Mouse (Mus musculus): Measurements from ENCODE around the gene Nup155. TPM values are rescaled to one million over a fixed set of nuclear protein-coding genes. Genes with fewer than 3 reads are reported as not detected.

Gene Nup155
- polyA plus RNA-seq, 1 experiment from 2014 or later: 14.9 TPM

GRCm38 (mm10) chr15:8108360-8108965 is 610 bp upstream of the Nup155 start:
- peak overlapping the region; percentile 76 for H3K27ac ChIP-seq (replicated peaks)
- WGBS: 60% methylated on average over 19 of the region's 19 CpGs
- ATAC-seq (ENCODE audit: insufficient number of reproducible peaks, low FRiP score, low TSS enrichment, low read depth): peak; percentile 15; the same call in 1 of the 2 replicates

GRCm38 (mm10) chr15:8109782-8110181 is 709 bp downstream of the Nup155 start:
- H3K4me2 ChIP-seq (replicated peaks): peak overlapping the region; percentile 65
- H3K4me1 ChIP-seq: peaks cover 16% of the 10 kb centered on the region
- H3K9ac ChIP-seq: peak overlapping the region; percentile 91
- H3K36me3 ChIP-seq: peaks cover 26% of the 10 kb centered on the region
- ATAC-seq (ENCODE audit: insufficient number of reproducible peaks, low FRiP score, low TSS enrichment, low read depth): no peak
- peak overlapping the region; percentile 76; the same call in 1 of the 2 replicates for H3K27ac ChIP-seq (replicated peaks)
- no peaks in the 10 kb centered on the region for H3K9me3 ChIP-seq (replicated peaks)
- H3K27me3 ChIP-seq: no peaks in the 10 kb centered on the region
- peak overlapping the region; percentile 91 for H3K4me3 ChIP-seq (replicated peaks)
- 2% methylated on average over 8 of the region's 8 CpGs for WGBS

More at GRCm38 (mm10) chr15:8108360-8108965, 610 bp upstream of the Nup155 start:
- Histone ChIP-seq H3K9me3 (replicated peaks) (no peaks in the 10 kb centered on the region), H3K36me3 (peaks cover 17% of the 10 kb centered on the region), H3K4me1 (peaks cover 16% of the 10 kb centered on the region), H3K9ac (peak overlapping the region; percentile 91; the same call in 1 of the 2 replicates), H3K27me3 (no peaks in the 10 kb centered on the region), H3K4me3 (replicated peaks) (peak overlapping the region; percentile 91), H3K4me2 (replicated peaks) (peak overlapping the region; percentile 65)

- H3K4me1 ChIP-seq: no peaks in the 10 kb centered on the region
- H3K36me3 ChIP-seq: peaks cover 72% of the 10 kb centered on the region
- H3K9me3 ChIP-seq (replicated peaks): no peaks in the 10 kb centered on the region
- ATAC-seq (ENCODE audit: insufficient number of reproducible peaks, low FRiP score, low TSS enrichment, low read depth): no peak
- no peaks in the 10 kb centered on the region for H3K27me3 ChIP-seq
- no peak overlapping the region for H3K9ac ChIP-seq
- H3K27ac ChIP-seq (replicated peaks): no peak overlapping the region
- WGBS: 65% methylated on average over 1 of the region's 1 CpGs
- H3K4me2 ChIP-seq (replicated peaks): no peak overlapping the region
- no peak overlapping the region for H3K4me3 ChIP-seq (replicated peaks)
Observed at GRCm38 (mm10) chr15:8129281-8129680, 20.2 kb downstream of the Nup155 start.

DNA sequence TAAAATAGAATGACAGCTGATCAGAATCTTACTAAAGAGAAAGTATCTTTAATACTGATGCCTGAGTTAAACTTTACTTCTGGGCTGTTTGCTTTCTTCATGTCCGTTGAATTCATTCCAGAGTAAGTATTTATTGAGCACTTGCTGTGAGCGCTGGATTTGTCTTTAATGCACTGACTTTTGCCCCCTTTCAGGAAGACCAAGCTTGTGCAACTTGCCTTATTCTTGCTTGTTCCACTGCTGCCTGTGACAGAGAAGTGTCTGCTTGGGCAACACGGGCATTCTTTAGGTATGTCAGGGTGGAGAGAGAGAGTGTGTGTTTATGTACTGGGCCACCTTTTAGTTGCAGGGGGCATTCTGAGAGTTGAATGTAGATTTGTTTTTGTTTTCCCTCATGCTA is 22.2 kb downstream of the Nup155 start:
- WGBS: 98% methylated on average over 3 of the region's 3 CpGs
- Histone ChIP-seq H3K27ac (replicated peaks) (no peak overlapping the region), H3K9me3 (replicated peaks) (no peaks in the 10 kb centered on the region), H3K4me2 (replicated peaks) (no peak overlapping the region), H3K36me3 (peaks cover 84% of the 10 kb centered on the region), H3K4me3 (replicated peaks) (no peak overlapping the region), H3K9ac (no peak overlapping the region), H3K4me1 (no peaks in the 10 kb centered on the region), H3K27me3 (no peaks in the 10 kb centered on the region)
- no peak for ATAC-seq (ENCODE audit: insufficient number of reproducible peaks, low FRiP score, low TSS enrichment, low read depth)

- Histone ChIP-seq H3K4me2 (replicated peaks) (no peak overlapping the region), H3K9me3 (replicated peaks) (no peaks in the 10 kb centered on the region), H3K27me3 (no peaks in the 10 kb centered on the region), H3K9ac (no peak overlapping the region), H3K27ac (replicated peaks) (no peak overlapping the region), H3K36me3 (peaks cover 83% of the 10 kb centered on the region), H3K4me1 (no peaks in the 10 kb centered on the region), H3K4me3 (replicated peaks) (no peak overlapping the region)
- ATAC-seq (ENCODE audit: insufficient number of reproducible peaks, low FRiP score, low TSS enrichment, low read depth): no peak
Observed at GRCm38 (mm10) chr15:8131761-8132160, 22.7 kb downstream of the Nup155 start.

DNA sequence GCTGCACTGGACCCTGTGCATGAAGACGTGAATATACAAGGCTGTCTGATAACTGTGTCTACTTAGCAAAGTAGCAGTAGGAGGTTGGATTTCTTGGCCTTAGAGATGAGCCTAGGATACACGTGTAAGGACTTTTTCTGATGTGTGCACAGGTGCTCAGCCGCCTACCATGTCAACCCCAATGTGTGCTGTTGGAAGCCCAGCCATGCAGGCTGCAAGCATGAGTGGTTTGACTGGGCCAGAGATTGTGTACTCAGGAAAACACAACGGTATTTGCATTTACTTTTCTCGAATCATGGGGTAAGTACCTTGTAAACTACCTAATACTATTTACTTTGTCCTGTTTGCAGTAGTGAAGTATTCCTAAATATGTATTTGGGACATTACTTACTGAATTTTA is 26.5 kb downstream of the Nup155 start:
- no peak for ATAC-seq (ENCODE audit: insufficient number of reproducible peaks, low FRiP score, low TSS enrichment, low read depth)

GRCm38 (mm10) chr15:8161841-8162240 is 52.8 kb downstream of the Nup155 start:
- no peaks in the 10 kb centered on the region for H3K27me3 ChIP-seq
- no peak overlapping the region for H3K4me2 ChIP-seq (replicated peaks)
- no peak for ATAC-seq (ENCODE audit: insufficient number of reproducible peaks, low FRiP score, low TSS enrichment, low read depth)
- no peak overlapping the region for H3K4me3 ChIP-seq (replicated peaks)
- WGBS: 73% methylated on average over 1 of the region's 1 CpGs
- peaks cover 33% of the 10 kb centered on the region for H3K36me3 ChIP-seq
- no peaks in the 10 kb centered on the region for H3K4me1 ChIP-seq
- no peaks in the 10 kb centered on the region for H3K9me3 ChIP-seq (replicated peaks)
- H3K27ac ChIP-seq (replicated peaks): no peak overlapping the region
- H3K9ac ChIP-seq: no peak overlapping the region

More for the DNA sequence above, 26.5 kb downstream of the Nup155 start:
- H3K36me3 ChIP-seq: peaks cover 81% of the 10 kb centered on the region
- H3K4me2 ChIP-seq (replicated peaks): no peak overlapping the region
- H3K9ac ChIP-seq: no peak overlapping the region
- H3K4me1 ChIP-seq: no peaks in the 10 kb centered on the region
- no peak overlapping the region for H3K27ac ChIP-seq (replicated peaks)
- no peaks in the 10 kb centered on the region for H3K27me3 ChIP-seq
- H3K9me3 ChIP-seq (replicated peaks): no peaks in the 10 kb centered on the region
- H3K4me3 ChIP-seq (replicated peaks): no peak overlapping the region
- whole genome bisulfite sequencing: 93% methylated on average over 5 of the region's 5 CpGs

GRCm38 (mm10) chr15:8168591-8169265 is 59.7 kb downstream of the Nup155 start, which contains the start of gene Cplane1:
Gene Cplane1 (plus strand): TSS chr15:8169106.
- Histone ChIP-seq H3K36me3 (peaks cover 16% of the 10 kb centered on the region), H3K9ac (peak within 1 kb of the TSS; percentile 87)
- peak; percentile 96 for ATAC-seq (ENCODE audit: insufficient number of reproducible peaks, low FRiP score, low TSS enrichment, low read depth)

GRCm38 (mm10) chr15:8169266-8169746 is 60.2 kb downstream of the Nup155 start:
- Histone ChIP-seq H3K36me3 (peaks cover 21% of the 10 kb centered on the region), H3K9me3 (replicated peaks) (no peaks in the 10 kb centered on the region), H3K4me2 (replicated peaks) (peak overlapping the region; percentile 62), H3K9ac (peak overlapping the region; percentile 87), H3K27me3 (no peaks in the 10 kb centered on the region), H3K4me1 (peaks cover 3% of the 10 kb centered on the region), H3K4me3 (replicated peaks) (peak overlapping the region; percentile 76), H3K27ac (replicated peaks) (peak overlapping the region; percentile 61; the same call in 1 of the 2 replicates)
- ATAC-seq (ENCODE audit: insufficient number of reproducible peaks, low FRiP score, low TSS enrichment, low read depth): peak; percentile 78
- 0% methylated on average over 25 of the region's 25 CpGs for WGBS

More at GRCm38 (mm10) chr15:8168591-8169265, 59.7 kb downstream of the Nup155 start, which contains the start of gene Cplane1:
- WGBS: under 1% methylated on average over 44 of the region's 47 CpGs
- H3K9me3 ChIP-seq (replicated peaks): no peaks in the 10 kb centered on the region
- H3K4me1 ChIP-seq: peaks cover 3% of the 10 kb centered on the region
- H3K27ac ChIP-seq (replicated peaks): peak within 1 kb of the TSS; percentile 89
- peak within 1 kb of the TSS; percentile 62 for H3K4me2 ChIP-seq (replicated peaks)
- no peaks in the 10 kb centered on the region for H3K27me3 ChIP-seq
- peak within 1 kb of the TSS; percentile 76 for H3K4me3 ChIP-seq (replicated peaks)

DNA sequence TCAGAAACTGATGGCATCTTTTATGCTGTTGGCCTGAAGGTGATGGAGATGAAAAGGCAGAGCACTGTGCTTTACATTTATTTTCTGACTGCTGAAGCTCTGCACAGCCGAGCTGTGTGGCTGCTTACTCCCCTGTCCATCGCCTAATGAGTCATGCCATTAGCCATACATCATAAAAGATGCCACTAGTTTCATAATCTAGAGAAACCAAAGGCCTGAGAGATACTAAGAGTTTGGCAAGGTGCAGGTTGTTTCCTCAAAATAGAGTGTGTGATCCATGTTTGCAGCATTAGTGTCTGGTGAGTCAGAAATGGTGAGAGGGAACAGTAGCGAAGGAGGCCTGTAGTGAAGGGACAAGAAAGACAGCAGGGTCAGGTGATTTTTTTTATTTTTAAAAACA is 80.5 kb downstream of the Nup155 start:
- H3K4me2 ChIP-seq (replicated peaks): no peak overlapping the region
- no peaks in the 10 kb centered on the region for H3K27me3 ChIP-seq
- H3K4me1 ChIP-seq: no peaks in the 10 kb centered on the region
- peaks cover 50% of the 10 kb centered on the region for H3K36me3 ChIP-seq
- no peak overlapping the region for H3K9ac ChIP-seq
- no peak overlapping the region for H3K27ac ChIP-seq (replicated peaks)
- no peak overlapping the region for H3K4me3 ChIP-seq (replicated peaks)
- 93% methylated on average over 3 of the region's 3 CpGs for WGBS
- H3K9me3 ChIP-seq (replicated peaks): no peaks in the 10 kb centered on the region
- no peak for ATAC-seq (ENCODE audit: insufficient number of reproducible peaks, low FRiP score, low TSS enrichment, low read depth)

DNA sequence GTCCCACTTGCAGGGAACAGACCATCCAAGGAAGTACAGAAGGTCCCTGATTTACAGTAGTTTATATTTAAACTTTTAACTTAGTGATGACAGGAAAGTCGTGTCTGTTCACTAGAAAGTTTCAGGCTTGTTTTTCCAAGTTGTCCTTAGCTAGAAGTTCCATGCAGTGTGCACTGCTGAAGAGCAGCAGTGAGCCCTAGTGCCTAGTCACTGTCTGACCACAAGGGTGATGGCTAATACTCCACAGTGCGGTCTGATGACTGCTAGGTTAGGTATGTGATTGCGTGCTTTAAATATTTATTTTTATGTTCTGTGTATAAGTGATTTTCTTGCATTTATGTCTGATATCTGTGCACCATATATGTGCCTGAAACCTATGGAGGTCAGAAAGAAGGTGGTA is 81.4 kb downstream of the Nup155 start:
- 92% methylated on average over 3 of the region's 3 CpGs for WGBS
- H3K4me1 ChIP-seq: no peaks in the 10 kb centered on the region

More for the DNA sequence above, 81.4 kb downstream of the Nup155 start:
- H3K4me2 ChIP-seq (replicated peaks): no peak overlapping the region
- peaks cover 59% of the 10 kb centered on the region for H3K36me3 ChIP-seq
- no peaks in the 10 kb centered on the region for H3K9me3 ChIP-seq (replicated peaks)
- H3K9ac ChIP-seq: no peak overlapping the region
- H3K4me3 ChIP-seq (replicated peaks): no peak overlapping the region
- ATAC-seq (ENCODE audit: insufficient number of reproducible peaks, low FRiP score, low TSS enrichment, low read depth): no peak
- no peaks in the 10 kb centered on the region for H3K27me3 ChIP-seq
- no peak overlapping the region for H3K27ac ChIP-seq (replicated peaks)

Data from embryonic facial prominence, embryonic 15.5 days (tissue).